In genomic region chr7:6526141-6526540, GRCm38 (mm10) we compare ENCODE assay signal across 12 mouse cellular contexts. TPM values are rescaled to one million over a fixed set of nuclear protein-coding genes. Genes with fewer than 3 reads are reported as not detected.
DNase-seq lines count a peak whose midpoint lies in the region; ATAC-seq lines count a peak whose summit lies in the region.
"Had no signal": no experiment of that assay in that cellular context is flagged by ENCODE, and none has a peak within 500 bp of the region (broad histone marks: within the 10 kb centered on the region; RNA-seq: fewer than 3 reads in every experiment).

No protein-coding gene starts in this region.

- ATAC-seq in intestine, embryonic 15.5 days = no peak
- ATAC-seq in forebrain, embryonic 11.5 days (replicated peaks; ENCODE audit: low FRiP score) = no peak

- 64% methylated on average over 5 of the region's 5 CpGs for WGBS in intestine, embryonic 15.5 days
- 69% methylated on average over 5 of the region's 5 CpGs for WGBS in forebrain, embryonic 11.5 days

- H3K4me1 ChIP-seq in intestine, embryonic 15.5 days (replicated peaks) = no peaks in the 10 kb centered on the region
- H3K4me1 ChIP-seq in forebrain, embryonic 11.5 days (replicated peaks; ENCODE audit: control insufficient read depth, insufficient read depth, low read length) = no peaks in the 10 kb centered on the region
- H3K4me1 ChIP-seq: heart, embryonic 13.5 days; limb, embryonic 15.5 days; neural tube, embryonic 12.5 days had no signal

- no peak overlapping the region for H3K4me3 ChIP-seq in intestine, embryonic 15.5 days (replicated peaks)
- H3K4me3 ChIP-seq in forebrain, embryonic 11.5 days (ENCODE audit: low read depth, low read length) = no peak overlapping the region
- H3K4me3 ChIP-seq: heart, embryonic 13.5 days; limb, embryonic 15.5 days; neural tube, embryonic 12.5 days had no signal

- H3K27me3 ChIP-seq in intestine, embryonic 15.5 days (replicated peaks) = no peaks in the 10 kb centered on the region
- H3K27me3 ChIP-seq in forebrain, embryonic 11.5 days (ENCODE audit: control insufficient read depth, insufficient read depth, low read length) = no peaks in the 10 kb centered on the region
- H3K27me3 ChIP-seq: heart, embryonic 13.5 days; limb, embryonic 15.5 days; neural tube, embryonic 12.5 days had no signal

- DNase-seq in embryo, embryonic 10 days (ENCODE audit: low spot score) = peak; percentile 18
- DNase-seq in embryo, embryonic 9.5 days (ENCODE audit: extremely low spot score) = no peak
- peak; percentile 16 for DNase-seq in left cerebral cortex, postnatal 4 days
- DNase-seq in left cerebral cortex, adult 8-10 months (ENCODE audit: low spot score in 2 of 2) = no peak
- peak; percentile 49 for DNase-seq in ES-CJ7 (ENCODE audit: low read depth, low spot score)
- DNase-seq in induced T-regulatory cell, adult 2 months (ENCODE audit: low read depth) = peak; percentile 18
- no peak for DNase-seq in forebrain, embryonic 11.5 days (ENCODE audit: low spot score)
- DNase-seq: thymus, adult 18-20 months had no signal

- intact Hi-C loops in left cerebral cortex, postnatal 4 days (cut with DNase I) = no loop called here

- H3K4me2 ChIP-seq in intestine, embryonic 15.5 days (replicated peaks) = no peak overlapping the region
- H3K4me2 ChIP-seq in forebrain, embryonic 11.5 days (ENCODE audit: low read depth, low read length, severe bottlenecking) = no peak overlapping the region
- H3K4me2 ChIP-seq: heart, embryonic 13.5 days; limb, embryonic 15.5 days; neural tube, embryonic 12.5 days had no signal

- H3K36me3 ChIP-seq in intestine, embryonic 15.5 days = no peaks in the 10 kb centered on the region
- H3K36me3 ChIP-seq in forebrain, embryonic 11.5 days (ENCODE audit: control insufficient read depth, insufficient read depth, low read length) = no peaks in the 10 kb centered on the region
- H3K36me3 ChIP-seq: heart, embryonic 13.5 days; limb, embryonic 15.5 days; neural tube, embryonic 12.5 days had no signal

- no peak overlapping the region for H3K9ac ChIP-seq in intestine, embryonic 15.5 days
- no peak overlapping the region for H3K9ac ChIP-seq in forebrain, embryonic 11.5 days (ENCODE audit: low read length)
- H3K9ac ChIP-seq: heart, embryonic 13.5 days; limb, embryonic 15.5 days; neural tube, embryonic 12.5 days had no signal

- no peaks in the 10 kb centered on the region for H3K9me3 ChIP-seq in intestine, embryonic 15.5 days
- H3K9me3 ChIP-seq in forebrain, embryonic 11.5 days (ENCODE audit: control insufficient read depth, low read length) = peaks cover 9% of the 10 kb centered on the region; the same call in 1 of the 2 replicates
- H3K9me3 ChIP-seq: limb, embryonic 15.5 days had no signal

- H3K27ac ChIP-seq in intestine, embryonic 15.5 days = no peak overlapping the region
- H3K27ac ChIP-seq in forebrain, embryonic 11.5 days (ENCODE audit: low read depth, low read length) = no peak overlapping the region
- H3K27ac ChIP-seq: heart, embryonic 13.5 days; limb, embryonic 15.5 days; neural tube, embryonic 12.5 days had no signal

RNA-seq across cellular contexts. Expression of gene Olfr1349, which starts 3.4 kb away (rescaled TPM):
- total RNA-seq in left cerebral cortex, postnatal 4 days (2021) = not detected
- total RNA-seq in left cerebral cortex, adult 8-10 months (2022) = not detected
- polyA plus RNA-seq in intestine, embryonic 15.5 days (2015; fragmentation: Nextera tagmentation; extraction: Ambion mirVana) = not detected in 2 replicates
- polyA plus RNA-seq in forebrain, embryonic 11.5 days (2014; fragmentation: Nextera tagmentation; extraction: Ambion mirVana) = not detected in 2 replicates
- polyA plus RNA-seq: heart, embryonic 13.5 days; limb, embryonic 15.5 days; neural tube, embryonic 12.5 days had no signal

RNA-seq across cellular contexts. Expression of gene Olfr1348, which starts 17.6 kb away (rescaled TPM):
- not detected for total RNA-seq in left cerebral cortex, postnatal 4 days (2021)
- total RNA-seq in left cerebral cortex, adult 8-10 months (2022) = not detected
- not detected in 2 replicates for polyA plus RNA-seq in intestine, embryonic 15.5 days (2015; fragmentation: Nextera tagmentation; extraction: Ambion mirVana)
- polyA plus RNA-seq in forebrain, embryonic 11.5 days (2014; fragmentation: Nextera tagmentation; extraction: Ambion mirVana) = not detected in 2 replicates
- polyA plus RNA-seq: heart, embryonic 13.5 days; limb, embryonic 15.5 days; neural tube, embryonic 12.5 days had no signal

RNA-seq across cellular contexts. Expression of gene Olfr1347, which starts 26.6 kb away (rescaled TPM):
- total RNA-seq in left cerebral cortex, postnatal 4 days (2021) = not detected
- not detected for total RNA-seq in left cerebral cortex, adult 8-10 months (2022)
- not detected in 2 replicates for polyA plus RNA-seq in intestine, embryonic 15.5 days (2015; fragmentation: Nextera tagmentation; extraction: Ambion mirVana)
- not detected in 2 replicates for polyA plus RNA-seq in forebrain, embryonic 11.5 days (2014; fragmentation: Nextera tagmentation; extraction: Ambion mirVana)
- polyA plus RNA-seq: heart, embryonic 13.5 days; limb, embryonic 15.5 days; neural tube, embryonic 12.5 days had no signal

RNA-seq across cellular contexts. Expression of gene Olfr1350, which starts 38.5 kb away (rescaled TPM):
- total RNA-seq in left cerebral cortex, postnatal 4 days (2021) = not detected
- total RNA-seq in left cerebral cortex, adult 8-10 months (2022) = not detected
- polyA plus RNA-seq in intestine, embryonic 15.5 days (2015; fragmentation: Nextera tagmentation; extraction: Ambion mirVana) = not detected in 2 replicates
- polyA plus RNA-seq in forebrain, embryonic 11.5 days (2014; fragmentation: Nextera tagmentation; extraction: Ambion mirVana) = not detected in 2 replicates
- polyA plus RNA-seq: heart, embryonic 13.5 days; limb, embryonic 15.5 days; neural tube, embryonic 12.5 days had no signal

RNA-seq across cellular contexts. Expression of gene Olfr5, which starts 39.4 kb away (rescaled TPM):
- not detected for total RNA-seq in left cerebral cortex, postnatal 4 days (2021)
- total RNA-seq in left cerebral cortex, adult 8-10 months (2022) = not detected
- not detected in 2 replicates for polyA plus RNA-seq in intestine, embryonic 15.5 days (2015; fragmentation: Nextera tagmentation; extraction: Ambion mirVana)
- not detected in 2 replicates for polyA plus RNA-seq in forebrain, embryonic 11.5 days (2014; fragmentation: Nextera tagmentation; extraction: Ambion mirVana)
- polyA plus RNA-seq: heart, embryonic 13.5 days; limb, embryonic 15.5 days; neural tube, embryonic 12.5 days had no signal

Comparison
In these comparisons a context has a peak if more than half of its experiments do, and no peak if none do; other contexts are left out.
1. DNase-seq: peak in embryo, embryonic 10 days (single experiment), left cerebral cortex, postnatal 4 days (single experiment), ES-CJ7 (single experiment) and induced T-regulatory cell, adult 2 months (single experiment); none in embryo, embryonic 9.5 days (single experiment), left cerebral cortex, adult 8-10 months (0 of 2) and forebrain, embryonic 11.5 days (single experiment).